Mouse (Mus musculus): ENCODE data around the gene Cntnap1. TPM values are rescaled to one million over a fixed set of nuclear protein-coding genes. Genes with fewer than 3 reads are reported as not detected.

The Cntnap1 gene
- polyA plus RNA-seq, 1 experiment from 2014 or later: 0.09 TPM

GRCm38 (mm10) chr11:101196175-101196574 lies 25.9 kb downstream of the Cntnap1 start:
- peaks cover 9% of the 10 kb centered on the region for H3K4me1 ChIP-seq
- WGBS: 92% methylated on average over 8 of the region's 8 CpGs
- DNase-seq (ENCODE audit: low spot score): no peak
- H3K9me3 ChIP-seq (replicated peaks): no peaks in the 10 kb centered on the region
- no peaks in the 10 kb centered on the region for H3K27me3 ChIP-seq (ENCODE audit: low read depth, poor library complexity, severe bottlenecking)
- H3K36me3 ChIP-seq: peaks cover 74% of the 10 kb centered on the region
- H3K27ac ChIP-seq: no peak overlapping the region
- no peak overlapping the region for H3K4me3 ChIP-seq

DNA sequence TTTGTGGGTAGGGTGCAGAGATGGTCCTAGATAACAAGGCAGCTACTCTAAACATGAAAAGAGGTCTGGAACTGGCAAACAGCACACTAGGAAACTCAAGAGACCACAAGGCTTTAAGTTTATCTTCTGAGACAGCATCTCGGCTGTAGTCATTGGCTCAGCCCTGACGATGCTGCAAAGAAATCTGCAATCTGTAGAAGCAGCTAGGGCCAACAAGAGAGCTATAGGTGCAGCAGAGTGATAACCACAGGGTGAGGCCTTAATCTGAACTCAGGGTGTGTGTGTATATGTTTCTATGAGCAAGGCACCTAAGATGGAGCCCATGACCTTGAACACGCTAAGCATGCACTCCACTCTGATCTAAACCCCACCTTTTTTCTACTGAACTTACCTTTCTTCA lies 29.2 kb downstream of the Cntnap1 start:
- no peak for DNase-seq (ENCODE audit: low spot score)
- no peaks in the 10 kb centered on the region for H3K27me3 ChIP-seq (ENCODE audit: low read depth, poor library complexity, severe bottlenecking)
- no peak overlapping the region for H3K27ac ChIP-seq
- H3K9me3 ChIP-seq (replicated peaks): no peaks in the 10 kb centered on the region
- 89% methylated on average over 3 of the region's 3 CpGs for WGBS
- H3K36me3 ChIP-seq: peaks cover 77% of the 10 kb centered on the region
- H3K4me1 ChIP-seq: no peaks in the 10 kb centered on the region
- no peak overlapping the region for H3K4me3 ChIP-seq

DNA sequence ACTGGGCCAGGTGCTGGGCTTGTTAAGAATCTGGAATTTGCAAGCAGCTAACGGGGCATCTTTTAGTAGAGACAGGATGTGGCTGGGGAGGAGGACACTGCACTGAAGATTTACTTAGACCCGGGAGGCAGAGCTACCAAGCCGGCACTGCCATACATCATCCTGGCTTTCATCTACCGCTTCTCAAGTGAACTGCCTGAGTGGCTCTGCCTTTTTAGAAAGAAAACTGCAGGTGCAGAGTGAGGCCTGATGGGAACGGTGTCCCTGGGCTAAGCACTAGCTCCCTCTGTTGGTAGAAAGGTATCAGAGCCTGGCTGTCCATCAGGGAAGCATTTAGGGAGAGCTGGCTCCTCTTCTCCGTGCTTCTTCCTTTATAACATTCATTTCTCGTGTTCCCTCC lies 30.7 kb downstream of the Cntnap1 start:
- H3K36me3 ChIP-seq: peaks cover 67% of the 10 kb centered on the region
- no peaks in the 10 kb centered on the region for H3K9me3 ChIP-seq (replicated peaks)
- 33% methylated on average over 7 of the region's 7 CpGs for WGBS
- no peaks in the 10 kb centered on the region for H3K4me1 ChIP-seq
- no peak overlapping the region for H3K4me3 ChIP-seq
- H3K27ac ChIP-seq: no peak overlapping the region
- H3K27me3 ChIP-seq (ENCODE audit: low read depth, poor library complexity, severe bottlenecking): no peaks in the 10 kb centered on the region
- DNase-seq (ENCODE audit: low spot score): no peak

- Histone ChIP-seq H3K36me3 (peaks cover 61% of the 10 kb centered on the region), H3K27me3 (ENCODE audit: low read depth, poor library complexity, severe bottlenecking) (no peaks in the 10 kb centered on the region), H3K4me3 (no peak overlapping the region), H3K4me1 (no peaks in the 10 kb centered on the region), H3K9me3 (replicated peaks) (no peaks in the 10 kb centered on the region), H3K27ac (no peak overlapping the region)
- WGBS: 59% methylated on average over 3 of the region's 3 CpGs
- peak; percentile 40 for DNase-seq (ENCODE audit: low spot score)
Observed at GRCm38 (mm10) chr11:101211970-101212369, 41.6 kb downstream of the Cntnap1 start.

DNA sequence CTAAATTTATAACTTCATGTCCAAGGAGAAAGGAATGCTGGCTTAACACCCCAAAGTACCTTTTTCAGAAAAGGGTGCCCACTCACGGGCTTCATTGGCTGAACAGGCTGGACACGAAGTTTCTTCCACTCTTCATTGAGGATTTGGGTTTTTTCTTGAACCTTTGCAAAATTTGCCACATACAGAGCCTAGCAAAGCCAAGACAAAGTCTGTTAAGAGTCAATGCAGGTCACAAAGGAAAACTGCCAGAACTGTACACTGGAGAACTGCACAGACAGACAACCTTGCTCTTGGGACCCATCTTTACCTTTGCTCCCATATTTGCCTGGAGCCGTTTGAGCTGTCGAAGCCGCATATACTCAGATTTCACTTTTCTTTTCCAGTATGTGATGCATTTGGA lies 46.6 kb downstream of the Cntnap1 start:
- H3K4me1 ChIP-seq: no peaks in the 10 kb centered on the region
- H3K27ac ChIP-seq: no peak overlapping the region
- WGBS: 93% methylated on average over 5 of the region's 5 CpGs

DNA sequence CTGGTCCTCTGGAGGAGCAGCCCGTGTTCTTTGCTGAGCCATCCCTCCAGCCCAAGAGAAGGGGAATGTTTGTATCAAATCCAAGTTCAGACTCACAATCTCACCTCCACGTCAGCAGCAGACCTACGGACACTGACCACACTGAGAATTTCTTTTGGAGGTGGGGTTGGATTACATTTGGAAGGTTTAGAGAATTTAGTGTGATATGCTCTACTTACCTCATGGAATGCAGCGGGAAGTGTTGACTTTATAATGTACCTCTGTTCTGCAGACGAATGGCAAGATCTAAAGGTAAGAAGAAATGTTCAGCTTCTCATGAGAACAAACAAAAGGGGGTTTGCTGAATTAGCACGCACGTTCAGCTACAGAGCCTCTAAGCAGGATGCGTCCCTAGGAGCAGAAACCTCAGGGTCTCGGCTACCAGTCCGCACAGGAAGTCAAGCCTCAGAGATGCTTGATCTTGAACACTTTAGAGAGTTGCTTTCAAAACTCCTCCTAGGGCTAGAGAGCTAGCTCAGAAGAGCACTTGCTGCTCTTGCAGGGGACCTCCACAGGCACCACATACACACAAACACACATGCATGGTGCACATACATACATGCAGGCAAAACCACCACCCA lies 48.2 kb downstream of the Cntnap1 start:
- 89% methylated on average over 10 of the region's 10 CpGs for WGBS
- no peak for DNase-seq (ENCODE audit: low spot score)
- no peaks in the 10 kb centered on the region for H3K4me1 ChIP-seq
- peaks cover 22% of the 10 kb centered on the region for H3K36me3 ChIP-seq
- no peak overlapping the region for H3K4me3 ChIP-seq
- H3K27me3 ChIP-seq (ENCODE audit: low read depth, poor library complexity, severe bottlenecking): no peaks in the 10 kb centered on the region
- no peak overlapping the region for H3K27ac ChIP-seq
- no peaks in the 10 kb centered on the region for H3K9me3 ChIP-seq (replicated peaks)

More for the DNA sequence above, 46.6 kb downstream of the Cntnap1 start:
- no peak for DNase-seq (ENCODE audit: low spot score)
- Histone ChIP-seq H3K9me3 (replicated peaks) (no peaks in the 10 kb centered on the region), H3K27me3 (ENCODE audit: low read depth, poor library complexity, severe bottlenecking) (no peaks in the 10 kb centered on the region), H3K4me3 (no peak overlapping the region), H3K36me3 (peaks cover 33% of the 10 kb centered on the region)

GRCm38 (mm10) chr11:101220853-101221252 lies 50.5 kb downstream of the Cntnap1 start:
- H3K27ac ChIP-seq: no peak overlapping the region
- H3K4me3 ChIP-seq: no peak overlapping the region

GRCm38 (mm10) chr11:101221306-101221986 lies 51.1 kb downstream of the Cntnap1 start:
- Histone ChIP-seq H3K9me3 (replicated peaks) (no peaks in the 10 kb centered on the region), H3K27me3 (ENCODE audit: low read depth, poor library complexity, severe bottlenecking) (no peaks in the 10 kb centered on the region; the same call in 1 of the 2 replicates), H3K27ac (no peak overlapping the region), H3K36me3 (no peaks in the 10 kb centered on the region), H3K4me1 (peaks cover 12% of the 10 kb centered on the region; the same call in 1 of the 2 replicates), H3K4me3 (no peak overlapping the region)
- WGBS: 93% methylated on average over 8 of the region's 8 CpGs
- no peak for DNase-seq (ENCODE audit: low spot score)

More at GRCm38 (mm10) chr11:101220853-101221252, 50.5 kb downstream of the Cntnap1 start:
- H3K36me3 ChIP-seq: 0 out of 2 replicates have a peak, but pooled peaks cover under 1% of the 10 kb centered on the region
- 62% methylated on average over 2 of the region's 2 CpGs for WGBS
- H3K27me3 ChIP-seq (ENCODE audit: low read depth, poor library complexity, severe bottlenecking): no peaks in the 10 kb centered on the region; the same call in 1 of the 2 replicates
- peaks cover 6% of the 10 kb centered on the region; the same call in 1 of the 2 replicates for H3K4me1 ChIP-seq
- DNase-seq (ENCODE audit: low spot score): no peak
- no peaks in the 10 kb centered on the region for H3K9me3 ChIP-seq (replicated peaks)

DNA sequence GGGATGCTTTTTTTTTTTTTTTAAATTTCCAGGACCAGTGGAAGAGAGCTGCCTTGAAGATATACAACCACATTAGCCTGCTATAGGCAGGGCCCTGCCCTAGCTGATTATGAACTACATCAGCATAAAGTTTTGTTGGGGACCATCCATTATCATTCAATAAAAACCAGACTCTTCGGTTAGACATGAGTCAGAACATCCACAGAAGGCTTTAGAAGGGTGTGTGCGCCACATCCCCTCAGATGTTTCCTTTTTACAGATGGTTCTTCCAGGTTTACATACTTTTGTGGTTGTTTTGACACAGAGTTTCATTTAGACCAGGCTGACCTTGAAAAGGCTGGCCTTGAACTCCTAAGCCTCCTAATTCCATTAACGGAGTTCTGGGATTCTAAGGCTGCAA lies 54.0 kb downstream of the Cntnap1 start:
- H3K9me3 ChIP-seq (replicated peaks): no peaks in the 10 kb centered on the region
- WGBS: 91% methylated on average over 3 of the region's 3 CpGs
- no peak for DNase-seq (ENCODE audit: low spot score)
- no peak overlapping the region for H3K4me3 ChIP-seq
- H3K36me3 ChIP-seq: no peaks in the 10 kb centered on the region
- no peaks in the 10 kb centered on the region; the same call in 1 of the 2 replicates for H3K27me3 ChIP-seq (ENCODE audit: low read depth, poor library complexity, severe bottlenecking)
- H3K4me1 ChIP-seq: peaks cover 16% of the 10 kb centered on the region
- no peak overlapping the region for H3K27ac ChIP-seq

DNA sequence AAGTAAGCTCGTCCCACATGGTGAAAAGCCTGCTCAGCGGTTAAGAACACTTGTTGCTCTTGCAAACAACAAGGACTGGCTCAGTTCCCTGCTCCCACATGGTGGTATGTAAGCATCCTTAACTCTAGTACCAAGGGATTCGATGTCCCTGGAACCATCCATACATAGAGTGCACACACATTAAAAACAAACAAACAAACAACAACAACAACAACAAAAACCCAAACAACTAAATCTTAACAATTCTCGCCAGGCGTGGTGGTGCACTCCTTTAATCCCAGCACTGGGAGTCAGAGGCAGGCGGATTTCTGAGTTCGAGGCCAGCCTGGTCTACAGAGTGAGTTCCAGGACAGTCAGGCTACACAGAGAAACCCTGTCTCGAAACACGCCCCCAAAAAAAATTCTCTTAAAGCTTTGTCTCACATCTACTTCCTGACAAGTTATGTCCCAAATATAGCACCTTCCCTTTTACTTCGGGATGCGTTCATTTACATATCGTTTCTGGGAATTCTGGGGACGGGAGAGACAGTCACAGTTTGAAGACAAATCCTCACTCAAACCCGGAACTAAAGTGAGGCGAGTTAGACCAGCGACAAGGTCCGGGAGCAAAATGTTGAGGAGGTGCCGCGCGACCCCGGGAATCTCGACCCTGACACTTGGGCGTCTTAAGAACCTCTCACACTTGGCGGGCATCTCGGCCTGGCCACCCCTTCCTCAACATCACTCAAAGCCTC lies 55.2 kb downstream of the Cntnap1 start:
- no peak for DNase-seq (ENCODE audit: low spot score)
- 21% methylated on average over 25 of the region's 25 CpGs for WGBS

DNA sequence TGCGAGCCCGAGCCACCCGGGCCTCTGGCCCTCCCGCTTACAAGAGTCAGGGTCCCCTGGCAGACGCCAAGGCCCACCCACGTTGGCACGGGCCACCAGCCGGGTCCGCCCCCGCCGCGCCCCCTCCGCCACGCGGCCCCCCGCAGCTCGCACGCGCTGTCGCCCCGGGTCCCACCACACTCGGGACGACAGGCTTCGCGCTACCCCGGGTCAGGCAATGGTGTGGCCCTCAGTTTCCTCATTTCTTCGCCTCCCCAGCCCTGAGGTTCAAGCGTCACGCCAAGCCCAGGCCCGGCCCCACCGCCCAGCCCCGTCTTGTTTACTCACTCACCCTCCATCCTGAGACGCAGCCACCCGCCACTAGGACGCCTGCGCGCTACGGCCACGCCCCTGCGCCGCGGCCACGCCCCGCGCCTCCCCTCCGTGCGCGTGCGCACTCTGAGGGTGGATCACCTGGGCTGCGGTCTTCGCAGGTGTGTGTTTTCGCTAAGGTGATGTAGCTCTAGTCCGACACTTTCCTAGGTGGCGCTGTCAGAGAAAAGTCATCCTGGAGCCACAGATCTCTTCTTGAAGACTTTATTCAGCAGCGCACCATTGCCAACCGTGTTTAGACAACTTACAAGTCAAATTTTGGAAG lies 55.9 kb downstream of the Cntnap1 start, which contains the start of gene Ezh1:
Gene Ezh1 (minus strand): TSS at position 399 of the 637 bp plus-strand sequence.
- WGBS: 1% methylated on average over 56 of the region's 56 CpGs
- peak; percentile 91 for DNase-seq (ENCODE audit: low spot score)
- no peaks in the 10 kb centered on the region; the same call in 1 of the 2 replicates for H3K27me3 ChIP-seq (ENCODE audit: low read depth, poor library complexity, severe bottlenecking)
- peaks cover 35% of the 10 kb centered on the region for H3K4me1 ChIP-seq
- H3K36me3 ChIP-seq: no peaks in the 10 kb centered on the region
- no peaks in the 10 kb centered on the region for H3K9me3 ChIP-seq (replicated peaks)
- peak within 1 kb of the TSS; percentile 89 for H3K27ac ChIP-seq
- H3K4me3 ChIP-seq: peak within 1 kb of the TSS; percentile 87

More for the DNA sequence above, 55.2 kb downstream of the Cntnap1 start:
- Histone ChIP-seq H3K9me3 (replicated peaks) (no peaks in the 10 kb centered on the region), H3K4me3 (peak overlapping the region; percentile 87), H3K4me1 (peaks cover 28% of the 10 kb centered on the region), H3K27ac (peak overlapping the region; percentile 89), H3K36me3 (no peaks in the 10 kb centered on the region), H3K27me3 (ENCODE audit: low read depth, poor library complexity, severe bottlenecking) (no peaks in the 10 kb centered on the region; the same call in 1 of the 2 replicates)

DNA sequence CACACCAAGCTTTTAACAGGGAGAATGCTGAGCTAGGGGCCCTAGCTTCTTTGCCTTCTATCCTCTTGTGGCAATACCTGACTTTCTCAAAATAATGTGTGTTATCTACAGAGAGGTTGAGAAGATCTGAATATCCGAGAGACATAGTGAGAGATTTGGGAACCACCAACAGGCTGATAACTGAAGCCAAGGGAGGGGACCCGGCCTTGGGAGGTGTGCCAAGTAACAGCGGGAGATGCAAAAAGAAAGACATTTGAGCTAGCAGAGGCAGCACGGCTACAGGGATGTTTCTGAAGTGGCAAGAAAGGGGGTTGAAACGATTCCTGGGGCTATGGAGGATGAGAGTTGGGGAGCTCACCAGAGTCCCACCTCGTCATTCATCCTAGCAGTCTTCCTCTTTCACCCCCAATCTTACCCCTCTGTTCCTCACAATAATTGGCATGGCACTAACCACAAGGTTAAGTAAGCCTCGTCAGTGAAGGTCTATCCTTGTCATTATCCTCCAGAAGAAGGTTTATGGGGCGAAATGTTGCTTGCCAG lies 59.1 kb downstream of the Cntnap1 start:
- Histone ChIP-seq H3K36me3 (no peaks in the 10 kb centered on the region), H3K4me1 (peaks cover 48% of the 10 kb centered on the region), H3K27me3 (ENCODE audit: low read depth, poor library complexity, severe bottlenecking) (no peaks in the 10 kb centered on the region; the same call in 1 of the 2 replicates), H3K9me3 (replicated peaks) (no peaks in the 10 kb centered on the region), H3K4me3 (no peak overlapping the region), H3K27ac (peak overlapping the region; percentile 83; the same call in 1 of the 2 replicates)
- DNase-seq (ENCODE audit: low spot score): no peak
- WGBS: 36% methylated on average over 8 of the region's 8 CpGs
